8 mouse cellular contexts compared by ENCODE assay signal in the genomic region with DNA sequence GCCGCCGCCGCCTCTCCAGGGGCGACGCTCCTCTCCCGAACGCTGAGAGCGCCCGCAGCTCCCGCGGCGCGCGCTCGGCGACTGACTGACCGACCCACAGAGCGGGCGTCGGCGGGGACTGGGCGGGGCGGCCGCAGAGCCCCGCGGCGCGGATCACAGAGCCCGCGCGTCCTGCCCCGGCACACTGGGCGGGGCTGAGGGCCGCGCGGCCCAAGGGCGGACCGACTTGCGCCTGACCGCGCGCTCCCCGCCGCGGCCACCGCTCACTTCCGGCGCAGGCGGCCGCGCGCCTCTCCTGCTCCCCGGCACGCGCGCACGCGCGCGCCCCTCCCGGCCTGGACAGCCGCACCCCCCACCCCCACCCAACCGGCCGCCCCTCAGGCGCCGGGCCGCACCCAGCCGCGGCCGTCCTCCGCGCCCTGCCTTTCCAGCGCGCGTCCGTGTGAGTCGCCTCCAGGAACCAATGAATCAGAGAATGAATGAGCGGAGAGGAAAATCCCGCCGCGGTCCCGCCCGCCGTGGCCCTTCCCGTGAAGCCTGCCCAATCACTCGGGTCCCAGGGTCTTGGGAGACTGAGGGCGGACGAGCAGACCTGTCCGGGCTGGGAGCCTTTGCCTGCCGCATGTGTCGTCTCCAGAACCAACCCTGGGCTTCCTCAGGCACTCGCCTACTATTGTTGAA. TPM values are rescaled to one million over a fixed set of nuclear protein-coding genes. Genes with fewer than 3 reads are reported as not detected.
A peak's percentile ranks its signal among the peaks of the same experiment; 100 is the strongest.
DNase-seq lines count a peak whose midpoint lies in the region; ATAC-seq and TF ChIP-seq lines count a peak whose summit lies in the region.

A gene (minus strand): TSS at position 474 of the 681 bp plus-strand sequence.

- H3K79me2 ChIP-seq in CH12.LX (replicated peaks; ENCODE audit: control insufficient read depth, extremely low read depth, insufficient read depth, poor library complexity, severe bottlenecking) = peaks cover 10% of the 10 kb centered on the region

- under 1% methylated on average over 81 of the region's 92 CpGs for WGBS in forebrain, embryonic 15.5 days
- 1% methylated on average over 56 of the region's 92 CpGs for WGBS in liver, postnatal 0 days (ENCODE audit: insufficient replicate concordance)
- under 1% methylated on average over 58 of the region's 92 CpGs for WGBS in neural tube, embryonic 14.5 days

- peak within 1 kb of the TSS; percentile 75 to 90 (median 87) for H3K4me3 ChIP-seq in CH12.LX (replicated peaks in 1 of 3; ENCODE audit: low read depth in 2 of 3, low read length in 2 of 3, poor library complexity in 1 of 3)
- peak within 1 kb of the TSS; percentile 96 for H3K4me3 ChIP-seq in forebrain, embryonic 15.5 days
- H3K4me3 ChIP-seq in liver, postnatal 0 days (ENCODE audit: low read depth, low read length) = peak within 1 kb of the TSS; percentile 83
- peak within 1 kb of the TSS; percentile 95 for H3K4me3 ChIP-seq in neural tube, embryonic 14.5 days (ENCODE audit: low read depth, low read length)

- H3K27ac ChIP-seq in CH12.LX (ENCODE audit: insufficient read depth, low read depth) = peak within 1 kb of the TSS; percentile 0; the same call in 1 of the 2 replicates
- peak within 1 kb of the TSS; percentile 96 for H3K27ac ChIP-seq in forebrain, embryonic 15.5 days (replicated peaks)
- peak within 1 kb of the TSS; percentile 91 for H3K27ac ChIP-seq in liver, postnatal 0 days (ENCODE audit: low read depth)
- peak within 1 kb of the TSS; percentile 97 for H3K27ac ChIP-seq in neural tube, embryonic 14.5 days (ENCODE audit: low read depth, low read length)

- dilution Hi-C loops in CH12.LX (cut with MboI; ENCODE audit: extremely low pct_ligation_motif_present, extremely low pct_unique_long_range_greater_than_20kb, low sequenced_read_pairs) = no loop called here

- H3K9me3 ChIP-seq in CH12.LX (replicated peaks; ENCODE audit: low read length) = no peaks in the 10 kb centered on the region
- H3K9me3 ChIP-seq in forebrain, embryonic 15.5 days = no peaks in the 10 kb centered on the region
- no peaks in the 10 kb centered on the region for H3K9me3 ChIP-seq in liver, postnatal 0 days (ENCODE audit: low read length)
- no peaks in the 10 kb centered on the region for H3K9me3 ChIP-seq in neural tube, embryonic 14.5 days (ENCODE audit: control insufficient read depth, low read length)

- H3K9ac ChIP-seq in CH12.LX (ENCODE audit: insufficient read depth, low read depth) = peak within 1 kb of the TSS; percentile 92
- peak within 1 kb of the TSS; percentile 96 for H3K9ac ChIP-seq in forebrain, embryonic 15.5 days (replicated peaks)
- H3K9ac ChIP-seq in liver, postnatal 0 days (replicated peaks) = peak within 1 kb of the TSS; percentile 95
- peak within 1 kb of the TSS; percentile 100 for H3K9ac ChIP-seq in neural tube, embryonic 14.5 days (replicated peaks; ENCODE audit: low read depth, low read length)

- H3K4me2 ChIP-seq in CH12.LX (ENCODE audit: insufficient read depth, low read depth, poor library complexity, severe bottlenecking) = peak within 1 kb of the TSS; percentile 96
- H3K4me2 ChIP-seq in forebrain, embryonic 15.5 days (replicated peaks) = peak within 1 kb of the TSS; percentile 76
- H3K4me2 ChIP-seq in liver, postnatal 0 days (ENCODE audit: low read depth, low read length) = peak within 1 kb of the TSS; percentile 76
- peak within 1 kb of the TSS; percentile 86 for H3K4me2 ChIP-seq in neural tube, embryonic 14.5 days (ENCODE audit: low read depth, low read length)

- ATAC-seq in forebrain, embryonic 15.5 days (replicated peaks) = peak; percentile 97
- ATAC-seq in liver, postnatal 0 days = peak; percentile 96
- ATAC-seq in neural tube, embryonic 14.5 days (ENCODE audit: low read depth) = peak; percentile 96

- TF ChIP-seq RAD21 in CH12.LX (IDR thresholded peaks at IDR 0.05; ENCODE audit: low read depth, low read length) = no peak

- H3K36me3 ChIP-seq in CH12.LX (replicated peaks in 1 of 2; ENCODE audit: control insufficient read depth in 1 of 2, insufficient read depth in 1 of 2, low read length in 1 of 2) = peaks cover 2 to 3% of the 10 kb centered on the region in 2 experiments
- H3K36me3 ChIP-seq in forebrain, embryonic 15.5 days = 0 out of 2 replicates have a peak, but pooled peaks cover 2% of the 10 kb centered on the region
- H3K36me3 ChIP-seq in liver, postnatal 0 days (replicated peaks; ENCODE audit: insufficient read depth, low read length) = peaks cover 5% of the 10 kb centered on the region; the same call in 1 of the 2 replicates
- H3K36me3 ChIP-seq in neural tube, embryonic 14.5 days (ENCODE audit: control insufficient read depth, insufficient read depth, low read length) = no peaks in the 10 kb centered on the region

- TF ChIP-seq CTCF in CH12.LX (conservative IDR thresholded peaks at IDR 0.05 in 1 of 2, IDR thresholded peaks at IDR 0.05 in 1 of 2; ENCODE audit: low read depth in 2 of 2, low read length in 2 of 2) = no peak
- no peak for TF ChIP-seq CTCF in liver, postnatal 0 days (IDR thresholded peaks at IDR 0.05; ENCODE audit: low read depth)

- TF ChIP-seq POLR2A in CH12.LX (IDR thresholded peaks at IDR 0.05; ENCODE audit: low read depth, low read length) = peak; percentile 46; the same call in 1 of the 2 replicates

- intact Hi-C loops in heart, postnatal 14 days (cut with DNase I) = loop anchor here (2.0 to 10.0 kb wide), 6 partner anchors 41 to 388 kb away; a partner anchor contains a TSS

- H3K27me3 ChIP-seq in CH12.LX (replicated peaks) = peaks cover 5% of the 10 kb centered on the region
- no peaks in the 10 kb centered on the region for H3K27me3 ChIP-seq in forebrain, embryonic 15.5 days
- H3K27me3 ChIP-seq in liver, postnatal 0 days (ENCODE audit: insufficient read depth, low read length) = peaks cover 12% of the 10 kb centered on the region; the same call in 1 of the 2 replicates
- no peaks in the 10 kb centered on the region for H3K27me3 ChIP-seq in neural tube, embryonic 14.5 days (ENCODE audit: control insufficient read depth, insufficient read depth, low read length)

- DNase-seq in CH12.LX (ENCODE audit: extremely low read depth) = peak; percentile 44
- DNase-seq in c-Kit-positive CD71-positive TER-119-positive erythroid progenitor cells, embryonic 14.5 days (ENCODE audit: low spot score) = peak; percentile 28
- peak; percentile 92 to 97 for DNase-seq in heart, postnatal 14 days
- DNase-seq in layer of hippocampus, adult 11-12 months (ENCODE audit: low spot score) = peak; percentile 70
- DNase-seq in liver, postnatal 0 days = peak; percentile 84
- peak; percentile 86 for DNase-seq in testis, postnatal 10 days (ENCODE audit: low spot score)

- H3K4me1 ChIP-seq in CH12.LX (ENCODE audit: control insufficient read depth in 1 of 2, insufficient read depth in 2 of 2) = peaks cover 2 to 10% of the 10 kb centered on the region in 2 experiments; a peak in 3 of 4 replicates
- peaks cover 17% of the 10 kb centered on the region for H3K4me1 ChIP-seq in forebrain, embryonic 15.5 days
- H3K4me1 ChIP-seq in liver, postnatal 0 days (ENCODE audit: insufficient read depth) = peaks cover 2% of the 10 kb centered on the region
- H3K4me1 ChIP-seq in neural tube, embryonic 14.5 days (ENCODE audit: control insufficient read depth, insufficient read depth, low read length) = no peaks in the 10 kb centered on the region

- in situ Hi-C loops in CH12.LX (cut with MboI; ENCODE audit: low pct_ligation_motif_present, low pct_unique_long_range_greater_than_20kb, low sequenced_read_pairs) = loop anchor here (25.0 kb wide), 1 partner anchor 246 kb away; no protein-coding TSS in a partner anchor

- no peak for TF ChIP-seq EP300 in CH12.LX (IDR thresholded peaks at IDR 0.05; ENCODE audit: low read length)
- no peak for TF ChIP-seq EP300 in liver, postnatal 0 days (IDR thresholded peaks at IDR 0.05; ENCODE audit: low read depth)

TF ChIP-seq in CH12.LX, 34 proteins besides CTCF, POLR2A, EP300 and RAD21:
- TF ChIP-seq MAZ (IDR thresholded peaks at IDR 0.05; ENCODE audit: low read depth, low read length) (peak; percentile 52; the same call in 1 of the 2 replicates), HCFC1 (IDR thresholded peaks at IDR 0.05; ENCODE audit: low read depth, low read length) (peak; percentile 12; the same call in 1 of the 2 replicates), NRF1 (IDR thresholded peaks at IDR 0.05; ENCODE audit: low read depth, low read length) (peak; percentile 76), ELF1 (IDR thresholded peaks at IDR 0.05; ENCODE audit: low read depth, low read length) (peak; percentile 55), ETS1 (conservative IDR thresholded peaks at IDR 0.05; ENCODE audit: low read depth, low read length) (no peak), TCF12 (IDR thresholded peaks at IDR 0.05; ENCODE audit: low read depth, low read length) (0 out of 2 replicates have a peak, but pooled peaks have one; percentile 31), ZNF384 (IDR thresholded peaks at IDR 0.05; ENCODE audit: low read depth, low read length) (no peak), SMC3 (IDR thresholded peaks at IDR 0.05; ENCODE audit: low read depth, low read length) (no peak), BHLHE40 (IDR thresholded peaks at IDR 0.05; ENCODE audit: low read depth, low read length) (peak; percentile 41; the same call in 1 of the 2 replicates), IRF4 (IDR thresholded peaks at IDR 0.05; ENCODE audit: low read depth, low read length) (0 out of 2 replicates have a peak, but pooled peaks have one; percentile 1), SIN3A (IDR thresholded peaks at IDR 0.05; ENCODE audit: low read length) (peak; percentile 55), NELFE (IDR thresholded peaks at IDR 0.05; ENCODE audit: low read depth, low read length) (peak; percentile 34; the same call in 1 of the 2 replicates), ZMIZ1 (IDR thresholded peaks at IDR 0.05; ENCODE audit: low read depth, low read length) (0 out of 2 replicates have a peak, but pooled peaks have one; percentile 18)
TF ChIP-seq in CH12.LX: peak in this region for 10.

RNA-seq across cellular contexts. Expression of the gene that starts here (rescaled TPM):
- total RNA-seq in CH12.LX (2012; rRNA removed) = 5.7 and 6.2 TPM in 2 replicates
- total RNA-seq in CH12.LX (2014; rRNA removed) = 3.7 TPM in 2 replicates
- 7.6 and 8.2 TPM in 2 replicates for polyA plus RNA-seq in CH12.LX (2012; ENCODE audit: insufficient read length, low read depth)
- 19.4 and 20.0 TPM in 2 replicates for polyA plus RNA-seq in forebrain, embryonic 15.5 days (2015; fragmentation: Nextera tagmentation; extraction: Ambion mirVana)
- 100 to 1,000 TPM; 155 to 156 TPM for total RNA-seq in heart, postnatal 14 days (2021)
- 14.6 and 16.9 TPM in 2 replicates for polyA plus RNA-seq in liver, postnatal 0 days (2015; fragmentation: Nextera tagmentation; extraction: Ambion mirVana)
- 28.0 and 33.7 TPM in 2 replicates for polyA plus RNA-seq in neural tube, embryonic 14.5 days (2014; fragmentation: Nextera tagmentation; extraction: Ambion mirVana)

Comparison
In these comparisons a context has a peak if more than half of its experiments do, and no peak if none do; other contexts are left out.
1. Peak in every context shown above with its lines: DNase-seq, ATAC-seq, H3K4me3 ChIP-seq and H3K27ac ChIP-seq.
2. RNA of the gene that starts here (total RNA-seq): 155 to 156 TPM in heart, postnatal 14 days; 3.7 to 6.2 TPM in CH12.LX; every median in the first group is over 10 times any median in the second.
3. DNase-seq: peak in every context shown above with its lines; median percentile 94 in heart, postnatal 14 days; 86 in testis, postnatal 10 days; 84 in liver, postnatal 0 days; 70 in layer of hippocampus, adult 11-12 months; 44 in CH12.LX; 28 in c-Kit-positive CD71-positive TER-119-positive erythroid progenitor cells, embryonic 14.5 days.
4. H3K27ac ChIP-seq: peak in every context shown above with its lines; median percentile 97 in neural tube, embryonic 14.5 days; 96 in forebrain, embryonic 15.5 days; 91 in liver, postnatal 0 days; 0 in CH12.LX.